Mouse (Mus musculus) limb, embryonic 14.5 days (tissue): ENCODE data around the gene Cdh22. TPM values are rescaled to one million over a fixed set of nuclear protein-coding genes. Genes with fewer than 3 reads are reported as not detected.

Source experiments
- ATAC-seq: fragments of 200-750 bp; cut with Nextera tagmentation; 2 replicates; pipeline ENCODE4 v1.8.0; 2017; ENCODE audit warnings: low read depth, moderate number of reproducible peaks, moderate TSS enrichment; ENCODE audit not compliant: low FRiP score
- DNase-seq: peaks from one replicate; pipeline ENCODE4 v3.0.0-alpha.2; 2015; ENCODE audit warnings: low spot score
- H3K27ac ChIP-seq: fragments of 300-500 bp; sonication (generic); replicated peaks from 2 replicates; pipeline ENCODE4 v1.5.1; 2014; ENCODE audit warnings: low read depth, mild to moderate bottlenecking, low read length, moderate library complexity, mixed read lengths
- H3K27me3 ChIP-seq: fragments of 300-500 bp; sonication (generic); 2 replicates; pipeline ENCODE4 v1.6.1; 2014; ENCODE audit warnings: low read length, mixed read lengths; ENCODE audit not compliant: control insufficient read depth, insufficient read depth
- H3K36me3 ChIP-seq: fragments of 300-500 bp; sonication (generic); 2 replicates; pipeline ENCODE4 v1.6.1; 2014; ENCODE audit warnings: mild to moderate bottlenecking, low read length, moderate library complexity, mixed read lengths; ENCODE audit not compliant: control insufficient read depth, insufficient read depth
- H3K4me1 ChIP-seq: fragments of 300-500 bp; sonication (generic); 2 replicates; pipeline ENCODE4 v1.6.1; 2014; ENCODE audit warnings: antibody characterized with exemption, low read length, mixed read lengths; ENCODE audit not compliant: control insufficient read depth, insufficient read depth
- H3K4me2 ChIP-seq: fragments of 300-500 bp; sonication (generic); replicated peaks from 2 replicates; pipeline ENCODE4 v1.6.1; 2014; ENCODE audit warnings: low read depth, mild to moderate bottlenecking, low read length, moderate library complexity; ENCODE audit not compliant: severe bottlenecking
- H3K4me3 ChIP-seq: fragments of 300-500 bp; sonication (generic); replicated peaks from 2 replicates; pipeline ENCODE4 v1.5.1; 2014; ENCODE audit warnings: low read length
- H3K9ac ChIP-seq: fragments of 300-500 bp; sonication (generic); 2 replicates; pipeline ENCODE4 v1.6.1; 2014; ENCODE audit warnings: mild to moderate bottlenecking, low read depth, low read length, moderate library complexity; ENCODE audit not compliant: severe bottlenecking
- H3K9me3 ChIP-seq: fragments of 300-500 bp; sonication (generic); 2 replicates; pipeline ENCODE4 v1.6.1; 2016; ENCODE audit warnings: low read length; ENCODE audit not compliant: control insufficient read depth
- POLR2A ChIP-seq: fragments of 200-500 bp; IDR thresholded peaks from 2 replicates; pipeline ENCODE4 v1.8.0; 2012; ENCODE audit warnings: inconsistent platforms, mild to moderate bottlenecking, moderate library complexity, borderline replicate concordance; ENCODE audit not compliant: insufficient read depth, insufficient read length; ENCODE audit errors: extremely low read depth
- WGBS: fragments of 180-500 bp; shearing (Covaris S2); extraction: QIAGEN DNeasy Blood & Tissue Kit; methylation state at CpG from one replicate; pipeline ENCODE4 v1.1.7; 2014; 5-methylcytosine and 5-hydroxymethylcytosine counted together
- polyA plus RNA-seq, 2 experiments: library from polyadenylated mRNA; depleted of rRNA in 1 of 2; stranded (reverse) in 1 of 2; unstranded in 1 of 2; fragments of >200 nt; fragmentation: Nextera tagmentation in 1 of 2; extraction: Ambion mirVana in 1 of 2; gene quantifications; 2 replicates each; pipeline versions ENCODE4 v1.2.1 to v1.2.3; 2012 to 2014

Cdh22 gene
- polyA plus RNA-seq, 2 experiments, result 0.30 to 0.40 TPM

- Histone ChIP-seq H3K4me2 (no peak overlapping the region), H3K4me3 (no peak overlapping the region), H3K9me3 (no peaks in the 10 kb centered on the region), H3K27ac (no peak overlapping the region), H3K9ac (no peak overlapping the region), H3K4me1 (no peaks in the 10 kb centered on the region), H3K36me3 (no peaks in the 10 kb centered on the region), H3K27me3 (peaks cover 62% of the 10 kb centered on the region)
- no peak for TF ChIP-seq POLR2A
- no peak for ATAC-seq
- WGBS, result 62% methylated on average over 8 of the region's 8 CpGs
- no peak for DNase-seq
Observed at GRCm38 (mm10) chr2:165078045-165078444, 156.6 kb downstream of the Cdh22 start.

- Histone ChIP-seq H3K36me3 (no peaks in the 10 kb centered on the region), H3K27me3 (peaks cover 62% of the 10 kb centered on the region), H3K9ac (no peak overlapping the region), H3K4me3 (no peak overlapping the region), H3K9me3 (no peaks in the 10 kb centered on the region), H3K4me2 (no peak overlapping the region), H3K4me1 (no peaks in the 10 kb centered on the region), H3K27ac (no peak overlapping the region)
- no peak for ATAC-seq
- no peak for DNase-seq
- TF ChIP-seq POLR2A, result no peak
- 2% methylated on average over 9 of the region's 9 CpGs for WGBS
Observed at GRCm38 (mm10) chr2:165077055-165077454, 157.6 kb downstream of the Cdh22 start.

- DNase-seq (peak; percentile 87), ATAC-seq (peak; percentile 62)
- Histone ChIP-seq H3K4me2 (no peak overlapping the region), H3K27ac (no peak overlapping the region), H3K4me3 (no peak overlapping the region), H3K9ac (no peak overlapping the region), H3K27me3 (peaks cover 49% of the 10 kb centered on the region), H3K9me3 (no peaks in the 10 kb centered on the region), H3K36me3 (no peaks in the 10 kb centered on the region), H3K4me1 (peaks cover 3% of the 10 kb centered on the region; the same call in 1 of the 2 replicates)
- 39% methylated on average over 2 of the region's 2 CpGs for WGBS
- no peak for TF ChIP-seq POLR2A
Observed at GRCm38 (mm10) chr2:165074937-165075336, 159.7 kb downstream of the Cdh22 start.

- no peaks in the 10 kb centered on the region for H3K36me3 ChIP-seq
- TF ChIP-seq POLR2A, result no peak
- peaks cover 46% of the 10 kb centered on the region for H3K27me3 ChIP-seq
- ATAC-seq, result no peak
- no peak overlapping the region for H3K4me3 ChIP-seq
- peaks cover 3% of the 10 kb centered on the region; the same call in 1 of the 2 replicates for H3K4me1 ChIP-seq
- H3K4me2 ChIP-seq, result no peak overlapping the region
- DNase-seq, result no peak
- H3K9ac ChIP-seq, result no peak overlapping the region
- 48% methylated on average over 11 of the region's 11 CpGs for WGBS
- H3K27ac ChIP-seq, result no peak overlapping the region
- no peaks in the 10 kb centered on the region for H3K9me3 ChIP-seq
Observed at GRCm38 (mm10) chr2:165074081-165074884, 160.4 kb downstream of the Cdh22 start.

GRCm38 (mm10) chr2:165073381-165073781 lies 161.3 kb downstream of the Cdh22 start:
- no peak overlapping the region for H3K9ac ChIP-seq
- TF ChIP-seq POLR2A, result no peak

More at GRCm38 (mm10) chr2:165073381-165073781, 161.3 kb downstream of the Cdh22 start:
- H3K9me3 ChIP-seq, result no peaks in the 10 kb centered on the region
- peaks cover 3% of the 10 kb centered on the region; the same call in 1 of the 2 replicates for H3K4me1 ChIP-seq
- no peaks in the 10 kb centered on the region for H3K36me3 ChIP-seq
- H3K4me3 ChIP-seq, result no peak overlapping the region
- H3K27ac ChIP-seq, result no peak overlapping the region
- ATAC-seq (no peak), DNase-seq (no peak)
- WGBS, result 21% methylated on average over 9 of the region's 9 CpGs
- no peak overlapping the region for H3K4me2 ChIP-seq
- H3K27me3 ChIP-seq, result peaks cover 37% of the 10 kb centered on the region
